Mouse (Mus musculus) cerebellum, adult 18-20 months (tissue): ENCODE data around the gene Twf1.

Experiments
- DNase-seq, 2 experiments: peaks; one replicate each; pipeline ENCODE4 v3.0.0; 2021

The Twf1 gene

GRCm38 (mm10) chr15:94589219-94590075, at the start of gene Twf1:
Gene Twf1, minus strand, starts transcription at chr15:94589889.
- peak; percentile 99 for DNase-seq

DNA sequence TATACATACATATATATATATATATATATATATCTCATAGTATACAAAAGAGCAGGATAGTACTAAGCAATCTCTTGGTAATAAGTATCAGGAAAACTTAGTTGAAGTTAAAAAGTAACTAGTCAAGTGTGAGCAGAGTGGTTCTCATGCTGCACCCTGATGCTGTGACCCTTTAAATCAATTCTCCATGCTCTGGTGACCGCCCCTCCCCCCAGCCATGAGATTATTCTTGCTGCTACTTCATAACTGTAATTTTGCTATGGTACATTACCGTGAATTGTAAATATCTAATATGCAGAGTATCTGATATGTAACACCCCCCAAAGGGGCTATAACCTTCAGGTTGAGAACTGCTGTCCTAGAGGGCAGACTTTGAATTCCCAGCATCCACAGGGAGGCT, 49.4 kb upstream of the Twf1 start:
- DNase-seq, result no peak

DNA sequence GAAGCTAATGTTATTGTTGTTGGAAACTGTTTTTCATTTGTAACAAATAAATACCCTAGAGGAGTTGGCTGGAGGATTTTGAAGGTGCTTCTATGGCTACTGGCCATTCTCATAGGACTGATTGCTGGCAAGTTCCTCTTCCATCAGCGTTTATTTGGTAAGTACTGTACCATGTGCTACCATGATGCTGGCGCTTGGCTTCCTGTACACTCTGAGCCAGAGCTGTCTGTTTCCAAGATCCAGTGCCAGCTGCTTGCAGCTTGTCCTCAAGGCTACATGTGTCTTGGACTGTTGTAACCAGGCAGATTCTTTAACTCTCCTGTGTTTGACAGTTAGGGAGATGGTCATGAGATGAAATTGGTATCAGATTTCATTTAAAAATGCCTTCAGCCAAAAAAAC, 48.5 kb upstream of the Twf1 start:
- DNase-seq, result no peak

DNA sequence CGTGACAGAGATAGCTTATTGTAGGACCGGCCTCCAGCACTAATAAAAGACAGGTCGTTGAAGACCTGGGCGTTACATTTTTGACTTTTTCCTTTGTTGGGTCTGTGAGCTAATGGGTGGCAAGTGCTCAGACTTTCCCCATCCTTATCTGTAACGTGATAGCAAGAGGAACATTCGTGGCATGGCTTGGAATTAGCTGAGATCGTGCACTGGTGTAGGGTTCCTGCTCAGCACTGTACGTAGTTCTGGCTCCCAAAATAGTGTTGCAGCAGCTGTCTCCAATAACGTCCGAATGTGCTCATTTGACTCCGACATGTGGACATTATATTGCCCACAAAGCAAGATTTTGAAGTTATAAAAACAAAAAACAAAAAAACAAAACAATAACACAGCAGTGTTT, 44.8 kb upstream of the Twf1 start:
- no peak for DNase-seq

DNA sequence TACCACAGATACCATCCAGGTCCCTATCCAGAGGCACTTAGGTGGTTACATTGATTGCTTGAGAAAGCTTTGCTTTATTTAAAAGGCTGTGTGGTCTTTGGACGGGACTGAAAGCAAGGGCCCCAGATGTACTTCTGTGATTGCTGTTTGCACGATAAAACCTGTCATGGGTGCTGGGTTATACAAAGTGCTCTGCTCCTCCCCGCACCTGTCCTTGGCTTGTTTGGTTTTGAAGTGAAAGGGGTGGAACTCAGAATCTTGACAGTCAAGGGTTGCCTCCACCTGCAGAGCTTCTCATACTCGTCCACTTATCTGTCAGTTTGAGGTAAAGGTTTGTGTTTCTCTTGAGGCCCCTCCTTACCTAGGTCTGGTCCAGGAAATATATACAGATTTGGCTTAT, 40.9 kb upstream of the Twf1 start:
- DNase-seq, result no peak

DNA sequence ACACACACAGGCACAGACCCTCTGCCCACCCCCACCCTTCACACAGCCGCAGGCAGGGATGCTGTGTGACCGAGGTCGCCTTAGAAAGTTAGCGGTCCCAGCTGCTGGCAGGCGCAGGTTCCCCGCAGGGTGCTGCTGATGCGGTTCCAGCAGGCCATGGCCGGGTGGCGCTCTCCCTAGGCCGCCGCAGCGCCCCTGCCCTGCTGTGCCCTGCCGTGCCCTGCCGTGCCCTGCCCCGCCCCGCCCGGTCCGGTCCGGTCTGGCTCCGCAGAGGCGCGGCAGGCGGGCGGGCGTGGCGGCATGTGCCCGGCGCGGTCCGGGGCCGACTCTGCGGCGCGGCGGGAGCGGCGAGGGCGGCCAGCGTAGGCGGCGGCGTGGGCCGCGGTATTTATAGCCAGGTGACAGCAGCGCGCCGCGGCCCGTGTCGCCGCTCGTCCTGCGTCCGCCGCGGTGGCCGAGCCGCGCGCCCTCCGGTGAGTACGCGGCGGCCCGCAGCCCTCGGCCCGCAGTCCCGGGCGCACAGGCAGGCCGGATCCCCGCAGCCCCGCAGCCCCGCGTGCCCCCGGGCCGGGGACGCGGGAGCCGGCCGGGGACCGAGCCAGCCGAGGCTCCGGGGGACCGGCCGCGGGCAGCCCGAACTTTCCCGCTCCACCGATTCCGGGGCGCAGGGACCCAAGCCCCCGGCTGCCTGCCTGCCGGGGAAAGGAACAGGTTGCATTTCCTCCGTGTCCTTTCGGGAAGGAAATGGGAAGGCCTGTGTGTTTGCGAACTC, 39.3 kb upstream of the Twf1 start, which contains the start of gene Tmem117:
TSS of gene Tmem117 (plus strand) at position 403 of the 772 bp plus-strand sequence.
- peak; percentile 58 to 80 for DNase-seq

DNA sequence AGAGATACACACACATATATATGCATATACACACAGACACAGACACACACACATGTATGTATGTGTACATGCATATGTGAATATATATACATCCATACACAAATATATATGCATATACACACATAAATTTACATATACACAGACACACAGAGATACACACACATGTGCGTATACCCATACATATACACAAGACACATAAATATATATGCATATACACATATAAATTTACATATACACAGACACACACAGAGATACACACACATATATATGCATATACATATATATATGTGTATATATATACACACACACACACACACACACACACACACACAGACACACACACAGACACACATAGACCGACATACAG, 38.8 kb upstream of the Twf1 start:
- no peak for DNase-seq

- no peak for DNase-seq
Measured at GRCm38 (mm10) chr15:94620909-94621308, 31.2 kb upstream of the Twf1 start.

DNA sequence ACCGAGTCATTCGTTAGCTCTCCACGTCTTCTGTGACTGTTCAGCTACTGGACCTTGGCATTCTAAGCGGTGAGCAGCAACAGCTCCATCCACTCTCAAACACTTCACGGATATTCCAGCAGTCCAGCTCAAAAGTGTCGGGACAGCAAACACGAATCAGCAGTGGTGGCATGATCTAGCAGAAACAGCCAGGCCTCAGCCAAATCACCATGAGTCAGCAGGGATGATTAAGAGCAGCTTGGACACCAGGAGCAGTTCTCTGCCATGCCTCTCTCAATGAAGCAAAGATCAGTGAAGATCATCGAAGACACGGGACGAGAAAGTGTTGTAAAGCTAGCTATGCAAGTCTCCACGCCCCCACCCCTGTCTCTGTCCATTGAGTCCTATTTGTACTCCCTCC, 26.3 kb upstream of the Twf1 start:
- no peak for DNase-seq

DNA sequence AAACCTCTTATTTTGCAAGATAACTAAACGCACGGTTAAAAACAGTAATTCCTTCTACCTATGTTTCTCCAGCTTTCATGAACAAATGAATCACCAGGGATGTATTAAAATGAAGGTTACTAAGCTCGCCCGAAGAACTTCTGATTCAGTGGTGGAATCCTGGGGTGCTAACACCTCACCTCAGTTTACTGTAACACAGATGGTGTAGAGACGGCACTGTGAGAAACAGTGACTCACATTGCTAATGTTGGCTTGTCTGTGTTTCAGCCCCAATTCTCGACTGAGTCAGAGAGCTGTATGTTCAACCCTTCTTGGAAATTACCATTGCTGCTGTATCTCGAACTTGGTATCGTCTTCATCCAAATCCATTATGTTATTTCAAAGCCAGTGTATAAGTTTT, 18.1 kb upstream of the Twf1 start:
- no peak for DNase-seq

DNA sequence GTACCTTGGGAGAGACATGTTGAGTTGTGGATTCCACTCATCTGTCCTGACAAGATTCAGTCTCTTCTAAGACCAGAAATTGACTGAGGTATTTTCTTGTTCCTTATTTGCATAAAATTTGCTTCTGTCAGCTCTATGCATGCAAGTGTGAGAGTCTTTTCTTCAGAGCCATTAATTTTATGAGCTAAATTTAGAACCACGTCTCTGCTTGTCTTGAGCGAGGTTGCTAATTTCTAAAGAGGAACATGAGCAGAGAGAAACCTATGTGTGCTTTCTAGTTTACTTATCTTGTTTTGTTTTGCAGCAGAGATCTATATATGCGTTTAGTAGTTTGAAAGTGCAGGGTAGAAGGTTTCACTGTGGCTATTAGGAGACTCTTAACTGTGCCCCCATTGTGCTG, 12.8 kb upstream of the Twf1 start:
- no peak for DNase-seq

DNA sequence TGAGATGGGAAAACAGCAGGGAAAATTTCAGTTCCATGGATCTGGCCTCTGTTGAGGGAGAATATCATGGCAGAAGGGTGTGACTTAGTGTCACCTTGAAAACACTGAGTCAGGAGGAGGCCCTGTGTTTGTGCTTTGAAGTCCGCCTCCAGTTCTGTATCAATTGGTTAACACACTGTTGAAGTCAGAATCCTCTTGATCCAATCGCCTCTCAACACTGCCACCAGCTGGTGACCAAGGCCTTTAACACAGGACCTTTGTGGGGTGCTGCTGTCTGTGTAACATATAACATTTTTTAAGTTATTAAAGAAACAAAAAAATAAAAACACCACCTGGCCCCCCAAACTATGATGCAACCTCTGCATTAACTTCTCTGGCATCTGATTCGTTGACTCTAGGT, 11.7 kb upstream of the Twf1 start:
- peak; percentile 61 to 67 for DNase-seq

GRCm38 (mm10) chr15:94600145-94600707, 10.5 kb upstream of the Twf1 start:
- DNase-seq, result no peak

DNA sequence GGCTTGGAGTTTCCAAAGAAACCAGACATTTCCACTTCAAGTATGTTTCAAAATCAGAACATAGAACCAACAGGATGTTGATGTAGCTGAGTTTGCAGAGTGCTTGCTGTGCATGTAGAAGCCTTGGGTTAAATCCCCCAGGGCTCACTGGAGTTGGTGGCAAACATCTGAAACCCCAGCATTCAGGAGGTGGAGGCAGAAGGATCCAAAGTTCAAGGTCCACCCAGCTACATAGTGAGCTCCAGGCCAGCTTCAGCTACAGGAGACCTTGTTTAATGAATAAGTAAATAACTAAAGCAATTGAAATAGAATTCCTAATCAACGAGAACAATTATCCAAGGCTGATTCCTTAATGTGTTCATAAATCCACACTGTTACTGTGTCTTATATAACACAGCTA, 3.9 kb upstream of the Twf1 start:
- no peak for DNase-seq

DNA sequence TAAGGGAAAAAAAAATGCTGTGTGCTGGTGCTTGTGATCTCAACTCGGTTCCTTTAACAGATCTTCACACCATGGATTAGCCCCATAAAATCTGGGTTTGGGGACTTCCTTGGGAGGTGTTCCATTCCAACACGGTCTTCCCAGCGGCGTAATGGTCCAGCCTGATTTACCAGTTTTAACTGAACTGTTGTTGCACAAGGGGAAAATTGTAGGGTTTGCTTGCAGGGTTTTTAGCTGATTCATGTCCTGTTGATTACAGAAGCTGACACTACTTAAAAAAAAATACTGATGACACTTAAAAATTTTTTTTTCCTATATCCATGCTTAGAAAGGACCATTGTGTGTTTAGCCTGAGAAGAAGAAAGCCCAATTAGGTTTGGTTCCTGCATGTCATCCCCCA, 1.7 kb upstream of the Twf1 start:
- no peak for DNase-seq

- DNase-seq, result no peak
Measured at GRCm38 (mm10) chr15:94590083-94590482, 394 bp upstream of the Twf1 start.

GRCm38 (mm10) chr15:94587826-94588715, 1.6 kb downstream of the Twf1 start:
- DNase-seq, result no peak

- DNase-seq, result no peak
Measured at GRCm38 (mm10) chr15:94584738-94585137, 5.0 kb downstream of the Twf1 start.

GRCm38 (mm10) chr15:94583153-94583552, 6.5 kb downstream of the Twf1 start:
- no peak for DNase-seq

- no peak for DNase-seq
Measured at GRCm38 (mm10) chr15:94582000-94582593, 7.6 kb downstream of the Twf1 start.

DNA sequence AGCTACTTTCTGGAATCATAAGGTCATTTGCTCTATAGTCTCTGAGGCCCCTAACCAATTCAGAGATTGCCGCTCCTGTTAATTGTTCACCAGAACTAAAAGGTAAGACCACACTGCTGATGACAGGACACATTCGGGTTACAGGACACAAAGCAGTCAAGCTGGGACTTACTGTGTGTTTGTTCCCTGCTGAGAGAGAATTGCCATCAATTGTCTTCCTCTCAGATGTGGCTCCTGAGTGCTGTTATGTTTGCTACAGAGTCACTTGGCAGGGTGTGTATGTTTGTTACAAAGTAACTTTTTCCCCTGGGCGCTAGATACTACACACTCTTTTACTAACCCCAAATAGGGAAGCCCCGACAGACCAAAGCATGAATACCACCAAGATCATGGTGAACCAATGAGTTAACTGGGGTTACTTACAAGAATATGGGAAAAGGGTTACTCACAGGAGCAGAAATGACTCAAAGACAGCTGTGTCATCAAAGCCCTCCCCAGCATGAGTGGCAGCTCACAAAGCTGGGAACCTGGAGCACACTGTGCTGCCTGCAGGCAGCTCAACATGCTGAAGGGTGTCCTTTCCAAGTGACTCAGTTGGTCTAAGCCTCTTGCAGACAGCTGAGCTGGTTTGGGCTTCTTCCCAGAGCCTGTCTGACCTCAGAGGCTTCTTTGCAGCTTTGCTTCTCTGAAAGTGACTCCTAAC, 15.0 kb downstream of the Twf1 start:
- no peak for DNase-seq

GRCm38 (mm10) chr15:94572746-94573145, 16.9 kb downstream of the Twf1 start:
- DNase-seq, result no peak
